Mouse (Mus musculus) heart, adult 9 months (tissue): ENCODE data around the gene AC161166.1.

Experiments used
- DNase-seq, 2 experiments: peaks; one replicate each; pipeline ENCODE4 v3.0.0; 2022; ENCODE audit warnings: low spot score in 2 of 2

The AC161166.1 gene

DNA sequence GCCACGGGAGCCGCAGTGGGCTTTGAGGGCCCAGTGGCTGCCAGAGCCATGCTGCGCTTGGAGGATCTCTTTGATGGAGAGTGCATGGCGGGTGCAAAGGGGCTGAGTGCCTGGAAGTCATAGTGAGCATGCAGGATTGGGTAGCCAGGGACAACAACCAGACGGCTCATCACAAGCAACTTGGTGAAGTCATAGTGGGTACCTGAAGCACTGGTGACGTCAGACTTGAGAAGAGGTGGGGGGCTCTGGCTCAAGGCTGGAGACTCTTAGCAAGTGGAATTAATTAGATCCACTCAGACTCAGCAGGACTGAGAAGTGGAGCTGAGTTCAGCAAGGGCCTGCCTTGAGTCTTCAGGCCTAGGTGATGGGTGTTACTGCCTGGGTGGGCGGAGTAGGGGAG is at the start of gene AC161166.1:
AC161166.1 (minus strand) TSS at position 101 of the 400 bp plus-strand sequence.
- DNase-seq, result no peak

DNA sequence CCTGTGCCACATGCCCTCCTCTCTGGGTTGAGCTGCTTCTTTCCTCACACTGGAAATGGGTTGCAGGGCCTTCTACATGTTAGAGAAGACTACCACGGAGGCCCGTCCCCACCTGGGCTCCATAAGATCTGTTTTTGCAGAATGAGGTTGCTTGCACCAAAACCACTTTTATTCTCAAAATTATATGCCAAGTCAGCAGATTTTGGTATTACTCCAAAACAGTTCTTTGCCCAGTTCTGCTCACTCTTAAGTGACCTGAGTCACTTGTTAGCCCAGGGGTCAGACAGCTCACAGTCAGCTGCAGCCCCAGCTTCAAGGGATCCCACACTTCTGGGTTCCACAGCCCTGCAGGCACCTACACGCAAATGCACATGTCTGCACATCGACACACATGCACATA is 49.2 kb upstream of the AC161166.1 start:
- DNase-seq, result no peak

DNA sequence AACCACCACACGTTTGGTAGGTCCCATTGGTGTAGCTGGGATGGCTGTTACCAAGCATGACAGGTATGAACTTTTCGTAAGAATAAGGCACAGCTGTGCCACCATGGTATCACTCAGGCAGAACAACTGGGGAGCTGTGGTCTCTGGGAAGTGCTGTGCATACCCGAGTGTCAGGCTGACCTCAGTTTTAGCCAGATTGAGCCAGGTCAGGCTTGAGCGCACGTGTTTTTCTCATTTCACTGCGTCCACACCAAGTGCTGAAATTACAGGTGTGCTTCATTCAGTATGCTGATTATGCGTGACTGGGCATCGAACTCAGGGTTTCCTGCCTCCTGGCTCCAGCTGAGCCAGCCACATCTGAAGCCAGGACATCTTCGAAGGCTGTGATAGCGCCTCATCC is 43.5 kb upstream of the AC161166.1 start:
- no peak for DNase-seq

DNA sequence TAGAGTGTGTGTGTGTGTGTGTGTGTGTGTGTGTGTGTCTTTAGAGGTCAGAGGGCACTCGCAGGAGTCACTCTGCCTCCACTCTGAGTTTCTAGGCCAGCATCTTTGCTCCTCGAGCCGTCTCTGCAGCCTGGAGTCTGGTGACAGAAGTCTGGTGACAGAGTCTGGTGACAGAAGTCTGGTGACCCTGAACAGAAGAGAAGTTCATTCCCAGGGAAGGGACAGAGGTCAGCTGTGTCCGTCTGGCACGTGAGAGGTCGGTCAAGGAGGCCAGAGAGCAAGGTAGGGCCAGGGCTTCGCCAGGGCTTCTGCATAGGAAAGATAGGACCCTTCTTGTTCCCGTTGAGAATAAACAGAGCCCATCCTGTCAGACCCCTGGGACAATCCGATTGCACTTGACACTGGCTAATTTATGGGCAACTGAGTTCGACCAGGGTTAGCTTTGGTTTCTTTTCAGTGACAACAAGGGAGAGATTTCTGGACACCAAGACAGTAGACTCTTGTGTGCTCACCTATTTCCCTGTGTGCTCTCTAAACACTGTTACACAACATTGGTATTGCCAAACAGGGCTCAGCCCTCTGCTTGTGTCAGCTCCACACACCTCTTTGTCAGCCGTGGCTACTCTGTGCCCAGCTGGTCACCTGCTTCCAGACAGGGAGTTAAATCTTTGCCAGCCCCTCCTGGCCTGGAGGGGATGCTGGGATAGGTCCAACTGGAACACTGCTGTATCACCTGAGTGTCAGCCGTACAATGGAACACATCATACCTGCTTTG is 39.9 kb upstream of the AC161166.1 start:
- DNase-seq, result no peak

DNA sequence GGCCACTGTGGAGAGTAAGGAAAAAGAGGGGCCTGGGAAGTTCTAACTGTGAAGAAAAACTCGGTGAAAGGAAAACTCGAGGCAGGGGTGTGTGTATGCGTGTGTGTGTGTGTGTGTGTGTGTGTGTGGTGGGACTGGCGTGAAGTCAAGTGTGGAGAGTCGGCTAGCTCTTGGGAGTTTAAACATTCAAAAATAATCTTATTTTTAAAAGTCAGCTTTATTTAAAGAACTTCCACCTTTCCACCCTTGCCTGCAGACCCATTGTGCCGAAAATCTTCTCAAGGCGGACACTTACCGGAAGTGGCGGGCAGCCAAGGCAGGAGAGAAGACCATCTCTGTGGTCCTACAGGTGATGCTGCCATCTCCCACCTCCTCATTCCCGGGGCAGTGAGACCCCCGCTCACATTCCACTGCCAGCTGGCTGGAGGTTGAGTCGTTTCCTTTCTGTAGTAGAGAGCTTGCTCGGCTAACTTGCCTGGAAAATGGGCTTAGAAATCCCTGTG is 35.3 kb upstream of the AC161166.1 start:
- DNase-seq, result no peak

DNA sequence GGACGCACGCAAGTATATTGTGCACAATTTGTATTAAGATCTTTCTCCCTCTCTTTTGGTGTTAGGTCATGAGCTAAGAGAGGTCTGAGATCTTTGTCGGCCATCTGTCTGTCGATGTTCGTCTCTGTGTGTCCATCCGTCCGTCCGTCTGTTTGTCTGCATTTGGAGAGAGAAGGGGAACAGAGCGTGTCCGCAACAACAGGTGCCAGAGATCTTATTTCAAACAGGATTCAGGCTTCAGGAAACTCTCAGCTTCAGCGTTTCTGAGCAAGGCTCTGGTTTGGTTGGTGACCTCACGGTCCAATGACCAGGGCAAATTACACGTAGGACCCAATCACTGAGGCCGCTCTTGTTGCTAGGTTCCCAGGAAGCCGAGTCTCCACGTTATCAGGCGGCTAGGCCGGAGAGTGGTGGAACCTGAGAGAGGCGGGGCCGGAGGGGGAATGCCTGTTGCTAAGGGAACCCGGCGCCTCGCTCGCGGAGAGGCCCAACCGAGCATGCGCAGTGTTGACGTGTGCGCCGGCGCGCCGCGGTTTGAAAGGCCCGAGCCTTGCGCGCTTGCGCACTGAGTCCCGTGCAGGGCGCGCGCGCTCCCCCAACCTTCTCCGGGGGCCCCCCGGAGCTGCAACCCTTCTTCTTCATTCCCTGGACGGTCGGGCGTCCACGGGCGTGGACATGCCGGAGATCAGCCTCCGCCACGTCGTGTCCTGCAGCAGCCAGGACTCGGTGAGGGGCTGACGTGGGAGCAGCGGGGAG is 34.6 kb upstream of the AC161166.1 start:
- peak; percentile 99 to 100 for DNase-seq

DNA sequence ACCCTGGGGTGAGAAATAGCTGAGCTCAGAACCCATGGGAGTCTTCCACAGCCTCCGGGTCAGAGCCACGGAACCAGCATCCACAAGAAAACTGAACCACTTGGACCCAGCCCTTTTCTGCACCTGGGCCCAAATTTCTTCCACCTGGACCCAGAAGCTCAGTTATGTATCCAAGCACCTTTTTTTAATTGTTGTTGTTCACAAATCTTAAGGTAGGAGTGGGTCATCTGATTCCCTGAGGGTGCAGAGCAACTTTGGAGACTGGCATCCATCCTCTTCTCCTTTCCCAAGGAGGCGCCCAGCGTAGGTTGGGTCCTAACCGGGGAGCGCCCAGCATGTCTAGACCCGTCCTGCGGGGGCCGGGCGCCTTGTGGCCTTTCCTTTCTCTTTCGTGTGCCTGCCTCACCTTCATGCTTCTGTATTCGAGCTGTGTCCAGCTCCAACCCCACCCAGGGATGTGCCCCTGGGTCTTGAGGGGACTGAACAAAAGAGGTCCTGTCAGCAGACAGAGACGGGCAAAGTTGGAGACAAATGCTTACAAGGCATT is 33.9 kb upstream of the AC161166.1 start, which contains the start of the genes Pinlyp and Xrcc1:
Pinlyp (minus strand) TSS at position 51 of the 547 bp plus-strand sequence.
Xrcc1 (plus strand) TSS at position 222 of the 547 bp plus-strand sequence.
- DNase-seq, result no peak

DNA sequence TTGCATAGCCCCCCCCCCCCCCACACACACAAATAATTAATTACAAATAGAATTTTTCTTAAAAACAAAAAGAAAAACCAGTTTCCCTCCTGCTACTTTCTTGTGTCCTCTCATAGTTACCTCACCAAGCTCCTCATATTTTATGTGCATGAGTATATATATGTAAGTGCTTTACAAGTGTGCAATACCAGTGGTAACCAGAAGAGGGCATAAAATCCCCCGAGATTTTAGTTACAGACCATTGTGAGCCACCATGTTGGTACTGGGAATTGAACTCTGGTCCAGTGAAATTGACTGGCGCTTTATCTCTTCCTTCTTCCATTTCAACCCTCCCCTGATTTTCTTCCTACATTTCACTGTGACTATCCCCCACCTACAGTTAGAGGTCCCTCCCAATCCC is 32.3 kb upstream of the AC161166.1 start:
- no peak for DNase-seq

DNA sequence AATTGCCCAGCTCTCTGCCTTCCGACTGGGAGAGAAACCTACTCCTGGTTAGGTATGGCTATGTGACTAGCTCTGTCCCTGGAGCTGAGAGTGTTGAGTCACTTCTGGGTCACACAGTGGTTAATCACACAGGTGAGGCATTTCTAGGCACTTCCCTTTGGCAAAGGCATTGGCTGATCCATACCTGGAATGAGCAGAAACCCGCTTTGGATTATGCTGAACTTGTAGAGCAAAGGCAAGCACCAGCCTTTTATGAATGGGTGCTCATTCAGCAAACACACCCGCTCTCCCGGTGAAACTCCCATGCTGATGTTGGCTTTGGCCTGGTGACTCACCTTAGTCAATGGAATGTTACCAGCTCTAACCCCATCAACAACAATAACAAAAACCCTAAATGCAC is 27.4 kb upstream of the AC161166.1 start:
- no peak for DNase-seq

DNA sequence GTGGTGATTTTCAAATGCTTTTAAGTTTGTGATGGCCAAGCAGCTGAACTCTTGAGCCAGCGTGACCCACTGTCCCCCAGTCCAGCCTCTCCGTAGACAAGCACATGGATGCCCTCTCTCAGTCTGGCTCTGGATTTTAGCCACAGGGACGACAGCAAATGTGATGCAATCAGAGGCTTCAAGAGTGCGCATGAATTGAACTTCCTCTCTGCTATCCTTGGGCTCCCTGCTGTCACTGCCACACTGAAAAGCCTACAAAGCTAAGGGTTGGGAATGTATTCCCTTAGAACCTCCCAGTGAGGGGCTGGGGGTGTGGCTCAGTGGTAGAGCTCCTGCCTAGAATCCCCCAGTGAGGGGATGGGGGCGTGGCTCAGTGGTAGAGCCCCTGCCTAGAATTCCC is 26.4 kb upstream of the AC161166.1 start:
- DNase-seq, result no peak

DNA sequence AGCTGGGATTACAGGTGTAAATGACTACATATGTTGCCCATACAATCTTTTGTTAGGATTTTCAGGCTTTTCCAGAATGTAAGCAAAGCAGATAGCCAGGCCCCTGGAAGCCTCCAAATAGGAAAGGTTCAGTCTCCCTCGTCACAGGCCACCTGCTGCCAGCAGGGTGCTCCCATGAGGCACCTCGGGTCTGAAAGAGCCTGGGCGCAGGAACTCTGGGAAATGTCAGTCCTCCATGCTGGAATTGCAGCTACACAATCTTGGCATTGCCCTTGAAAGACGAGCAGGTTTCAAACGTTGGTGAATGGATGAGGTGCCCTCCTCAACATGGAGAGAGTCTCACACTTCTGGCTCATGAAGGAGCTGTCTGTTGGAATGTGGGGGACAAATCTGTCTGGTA is 25.9 kb upstream of the AC161166.1 start:
- no peak for DNase-seq

DNA sequence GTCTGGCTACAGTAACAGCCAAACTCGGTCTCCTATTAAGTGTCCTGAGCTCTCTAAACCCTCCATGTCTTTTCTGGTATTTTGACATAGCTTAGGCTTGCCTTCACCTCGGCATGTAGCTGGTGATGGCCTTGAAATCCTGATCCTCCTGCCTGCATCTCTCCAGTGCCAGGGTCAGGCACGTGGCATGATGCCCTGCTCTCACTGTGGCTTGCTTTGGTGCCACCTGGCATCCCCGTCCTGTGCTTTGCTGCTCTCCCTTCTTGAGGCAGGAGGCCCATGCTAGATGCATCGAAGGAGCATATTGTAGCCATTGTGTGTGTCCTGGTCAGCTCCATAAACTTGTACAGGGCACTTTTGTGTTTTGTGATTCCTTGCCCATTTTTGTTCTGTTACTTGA is 25.3 kb upstream of the AC161166.1 start:
- no peak for DNase-seq

DNA sequence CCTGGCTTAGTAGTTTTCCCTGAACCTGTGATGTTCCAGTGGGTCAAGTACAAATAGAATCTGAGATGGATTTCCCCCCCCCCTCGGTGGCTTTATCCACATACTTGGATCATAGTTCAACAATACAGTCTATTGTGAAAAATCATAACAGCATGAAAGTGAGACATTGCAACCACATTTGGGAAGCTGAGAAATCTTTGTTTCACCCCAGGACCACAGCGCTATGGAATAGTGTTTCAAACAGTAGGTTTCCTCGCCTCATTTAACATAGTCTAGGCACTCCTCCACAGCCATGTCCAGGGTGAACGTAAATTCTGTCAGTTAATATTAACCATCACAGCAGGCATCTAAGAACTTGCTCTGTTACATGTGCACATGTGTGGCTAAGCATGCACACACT is 24.8 kb upstream of the AC161166.1 start:
- DNase-seq, result no peak

DNA sequence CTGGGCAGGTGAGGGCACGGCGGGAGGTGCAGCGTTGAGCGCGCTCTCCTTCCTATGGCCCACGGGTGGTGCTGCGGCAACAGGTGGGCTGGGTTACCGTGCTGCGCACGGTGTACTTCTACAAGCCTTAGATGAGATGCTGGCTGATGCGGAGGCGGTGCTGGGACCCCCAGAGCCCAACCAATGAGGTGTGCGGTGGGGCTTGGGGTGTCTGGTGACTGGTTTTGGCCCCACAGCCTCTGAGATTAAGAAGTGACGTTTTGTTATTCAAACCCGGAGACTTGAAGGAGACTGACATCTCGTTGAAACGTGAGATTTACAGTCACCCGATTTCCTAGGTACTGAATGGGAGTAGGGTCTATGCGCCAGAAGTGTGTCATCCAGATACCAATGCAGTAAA is 22.0 kb upstream of the AC161166.1 start:
- no peak for DNase-seq

DNA sequence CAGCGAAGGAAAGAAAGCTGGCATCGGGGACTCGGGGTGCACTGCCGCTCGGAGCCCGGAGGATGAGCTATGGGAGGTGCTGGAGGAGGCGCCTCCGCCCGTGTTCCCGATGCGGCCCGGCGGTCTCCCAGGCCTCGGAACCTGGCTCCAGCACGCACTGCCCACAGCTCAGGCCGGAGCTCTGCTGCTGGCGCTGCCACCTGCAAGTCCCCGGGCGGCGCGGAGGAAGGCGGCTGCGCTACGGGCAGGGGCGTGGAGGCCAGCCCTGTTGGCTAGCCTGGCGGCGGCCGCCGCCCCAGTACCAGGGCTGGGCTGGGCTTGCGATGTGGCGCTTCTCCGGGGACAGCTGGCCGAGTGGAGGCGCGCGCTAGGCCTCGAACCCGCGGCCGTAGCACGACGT is 21.6 kb upstream of the AC161166.1 start:
- DNase-seq, result no peak

DNA sequence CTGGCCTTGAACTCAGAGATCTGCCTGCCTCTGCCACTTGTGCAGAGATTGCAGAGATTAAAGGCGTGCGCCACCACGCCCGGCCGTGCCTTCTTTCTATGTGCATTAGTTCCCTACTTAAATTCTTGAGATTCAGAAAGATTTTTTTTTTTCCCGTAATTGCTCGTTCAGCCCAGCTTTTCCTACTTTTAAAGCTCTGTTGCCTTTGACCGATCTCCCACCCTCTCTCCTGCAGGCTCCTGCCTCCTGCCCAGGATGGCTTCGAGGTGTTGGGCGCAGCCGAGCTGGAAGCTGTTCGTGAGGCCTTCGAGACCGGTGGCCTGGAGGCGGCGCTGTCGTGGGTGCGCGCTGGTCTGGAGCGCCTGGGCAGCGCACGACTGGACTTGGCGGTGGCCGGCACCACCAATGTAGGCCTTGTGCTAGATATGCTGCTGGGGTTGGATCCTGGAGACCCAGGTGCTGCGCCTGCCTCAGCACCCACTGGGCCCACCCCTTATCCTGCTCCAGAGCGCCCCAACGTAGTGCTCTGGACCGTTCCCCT is 20.8 kb upstream of the AC161166.1 start:
- DNase-seq, result no peak

DNA sequence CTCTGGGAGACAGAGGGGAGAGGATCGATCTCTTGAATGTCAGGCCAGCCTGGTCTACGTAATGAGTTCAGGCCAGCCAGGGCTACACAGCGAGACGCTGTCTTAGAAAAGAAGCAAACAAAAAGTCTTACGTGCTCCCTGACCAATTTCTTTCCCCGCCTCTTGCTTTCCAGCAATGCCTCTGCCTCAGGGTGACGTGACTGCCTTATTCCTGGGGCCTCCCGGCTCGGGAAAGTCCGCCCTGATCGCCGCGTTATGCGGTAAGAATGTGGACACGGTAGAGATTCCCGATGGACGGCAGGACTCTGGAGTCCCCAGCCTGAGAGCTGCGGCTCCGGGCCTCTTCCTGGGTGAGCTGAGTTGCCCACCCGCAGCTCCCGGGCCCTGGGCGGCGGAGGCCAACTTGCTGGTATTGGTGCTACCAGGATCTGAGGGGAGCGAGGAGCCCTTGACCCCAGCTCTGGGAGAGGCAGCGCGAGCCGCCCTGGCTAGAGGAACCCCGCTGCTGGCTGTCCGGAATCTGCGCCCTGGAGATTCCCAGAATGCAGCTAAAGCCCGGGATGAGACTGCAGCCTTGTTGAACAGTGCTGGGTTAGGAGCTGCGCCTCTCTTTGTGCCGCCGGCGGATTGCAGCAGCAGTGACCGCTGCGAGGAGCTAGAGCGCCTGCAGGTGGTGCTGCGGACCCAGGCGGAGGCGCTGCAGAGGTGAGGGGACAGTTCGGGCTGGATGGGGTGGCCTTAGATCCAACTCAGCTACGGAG is 19.1 kb upstream of the AC161166.1 start:
- peak; percentile 58 to 70 for DNase-seq

DNA sequence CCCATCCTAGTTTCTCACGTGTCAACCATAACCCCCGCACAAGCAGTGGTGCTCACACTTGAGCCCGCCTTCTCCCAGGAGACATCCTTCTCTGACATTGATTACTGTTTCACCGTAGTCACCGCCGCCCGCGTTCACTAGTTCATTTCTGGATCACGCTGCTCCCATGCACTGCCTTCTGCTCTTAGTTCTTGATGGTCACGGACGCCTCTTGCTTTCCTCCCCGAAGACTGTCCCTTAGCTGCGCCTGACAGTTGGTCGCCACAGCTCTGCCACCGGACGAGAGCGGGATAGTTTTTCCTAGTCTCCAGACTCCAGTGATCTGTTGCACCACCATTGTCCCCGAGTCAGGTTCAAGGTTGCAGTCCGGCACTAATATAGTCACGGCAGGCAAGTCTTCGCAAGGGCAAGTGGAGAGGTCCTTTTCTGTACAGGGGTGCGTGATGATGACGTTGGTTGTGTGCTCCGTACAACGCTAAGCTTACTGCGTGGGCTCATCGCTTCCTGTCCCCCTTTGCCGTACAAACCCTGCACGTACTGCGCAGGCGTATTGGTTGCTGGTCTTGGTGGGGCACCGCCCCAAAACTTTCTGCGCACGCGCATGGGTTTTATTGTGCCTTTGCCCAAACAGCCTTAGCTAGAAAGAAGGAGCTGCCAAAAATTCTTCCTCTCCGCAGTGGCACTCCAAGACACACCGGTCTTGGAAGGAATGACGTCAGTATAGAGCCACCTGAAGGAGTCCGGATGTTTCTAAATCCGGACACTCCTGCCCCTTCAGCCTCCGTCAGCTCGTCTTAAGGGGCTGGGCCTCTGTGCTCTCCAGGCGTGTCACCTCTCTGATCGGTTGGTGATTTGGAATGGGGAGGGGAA is 18.0 kb upstream of the AC161166.1 start, which contains the start of gene Irgq:
Irgq (plus strand) TSS at position 628 of the 870 bp plus-strand sequence.
- DNase-seq, result peak; percentile 98 to 99

DNA sequence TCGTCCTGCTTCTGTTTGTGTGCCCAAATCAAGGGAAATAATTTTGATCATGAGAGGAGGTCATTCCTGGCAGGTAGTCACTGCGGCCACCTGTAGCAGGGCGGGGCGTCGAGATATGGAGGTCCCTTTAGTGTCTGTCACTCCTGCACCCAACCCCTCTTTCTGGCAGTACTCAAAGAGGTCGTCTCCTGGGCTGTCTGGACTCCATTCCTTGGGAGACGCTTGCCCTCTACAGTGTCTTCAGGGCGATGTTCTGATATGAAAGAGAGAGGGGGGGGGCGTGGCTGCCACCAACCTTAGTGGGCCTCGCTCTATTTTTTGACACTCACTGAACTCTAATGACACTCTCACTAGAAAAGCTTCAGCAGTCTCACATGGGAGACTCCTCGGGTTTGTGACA is 17.3 kb upstream of the AC161166.1 start:
- DNase-seq, result no peak

DNA sequence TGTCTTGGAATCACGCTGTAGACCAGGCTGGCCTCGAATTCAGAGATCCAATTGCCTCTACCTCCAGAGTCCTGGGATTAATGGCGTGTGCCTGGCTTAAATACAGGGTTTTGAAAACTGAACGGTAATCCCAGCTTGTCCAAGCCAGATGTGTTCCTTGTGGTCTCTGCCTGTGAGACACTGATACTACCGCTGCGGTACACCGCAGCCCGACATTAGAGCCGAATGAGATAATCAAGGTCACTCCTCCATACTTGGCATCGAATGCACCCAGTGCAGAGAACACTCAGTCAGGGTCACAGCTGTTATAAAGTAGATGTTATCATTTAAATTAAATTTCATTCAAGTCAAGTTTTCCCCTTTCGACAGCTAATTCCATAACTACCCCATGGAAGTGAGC is 16.6 kb upstream of the AC161166.1 start:
- DNase-seq, result no peak
